Mouse (Mus musculus) mouse embryonic stem cell (cell line): ENCODE results near the gene Tango2.

Source experiments
- in situ Hi-C, 2 experiments: fragments of 300-500 bp; cut with MboI; formaldehyde crosslinking; loops; 1 replicate in 1 of 2; 3 replicates in 1 of 2; pipeline ENCODE4 v1.14.3; 2019 to 2020; ENCODE audit warnings: low sequenced_read_pairs in 2 of 2, low pct_unique_long_range_greater_than_20kb in 1 of 2, mixed read lengths in 1 of 2; ENCODE audit not compliant: unreplicated experiment in 1 of 2

Tango2 gene

DNA sequence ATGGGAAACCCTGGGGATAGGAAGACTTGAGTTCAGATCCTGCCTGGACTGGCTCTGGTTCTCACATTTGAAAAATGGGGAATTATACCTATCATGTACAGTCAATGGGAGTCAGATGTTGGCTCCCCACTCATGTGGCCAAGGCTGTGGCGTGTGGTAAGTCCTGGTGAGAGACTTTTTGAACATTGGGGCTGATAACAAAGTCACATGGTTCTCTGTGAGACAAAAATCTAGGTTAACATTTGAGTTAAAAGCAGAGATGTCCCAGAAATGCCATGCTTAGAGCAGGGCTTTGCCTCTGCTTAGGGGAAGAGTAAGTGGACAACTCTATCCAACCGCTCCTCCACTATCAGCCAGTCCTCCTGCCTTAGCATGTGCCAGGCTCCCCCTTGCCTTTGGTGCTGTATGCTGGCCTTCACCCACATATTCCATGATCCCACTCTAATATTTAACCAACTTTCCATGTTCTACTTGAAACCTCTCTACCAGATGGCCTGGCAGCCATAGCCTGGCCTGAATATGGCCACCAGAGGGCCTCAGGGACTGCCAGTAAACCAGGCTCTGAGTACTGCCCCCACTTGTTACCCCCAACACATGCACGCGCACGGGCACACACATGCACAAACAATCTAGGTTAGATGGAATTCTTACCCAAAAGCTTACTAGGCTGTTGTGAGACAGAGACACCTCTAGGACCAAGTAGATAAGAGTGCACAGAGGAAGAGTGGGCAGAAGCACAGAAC is 3.6 kb upstream of the Tango2 start:
- in situ Hi-C loops: loop anchor here in 1 of 2 experiments (5.0 kb wide), 2 partner anchors 36 to 71 kb away; no protein-coding TSS in a partner anchor

- in situ Hi-C loops: loop anchor here in 1 of 2 experiments (5.0 kb wide), 2 partner anchors 37 to 72 kb away; no protein-coding TSS in a partner anchor
Observed at GRCm38 (mm10) chr16:18349761-18350325, 1.9 kb upstream of the Tango2 start.

DNA sequence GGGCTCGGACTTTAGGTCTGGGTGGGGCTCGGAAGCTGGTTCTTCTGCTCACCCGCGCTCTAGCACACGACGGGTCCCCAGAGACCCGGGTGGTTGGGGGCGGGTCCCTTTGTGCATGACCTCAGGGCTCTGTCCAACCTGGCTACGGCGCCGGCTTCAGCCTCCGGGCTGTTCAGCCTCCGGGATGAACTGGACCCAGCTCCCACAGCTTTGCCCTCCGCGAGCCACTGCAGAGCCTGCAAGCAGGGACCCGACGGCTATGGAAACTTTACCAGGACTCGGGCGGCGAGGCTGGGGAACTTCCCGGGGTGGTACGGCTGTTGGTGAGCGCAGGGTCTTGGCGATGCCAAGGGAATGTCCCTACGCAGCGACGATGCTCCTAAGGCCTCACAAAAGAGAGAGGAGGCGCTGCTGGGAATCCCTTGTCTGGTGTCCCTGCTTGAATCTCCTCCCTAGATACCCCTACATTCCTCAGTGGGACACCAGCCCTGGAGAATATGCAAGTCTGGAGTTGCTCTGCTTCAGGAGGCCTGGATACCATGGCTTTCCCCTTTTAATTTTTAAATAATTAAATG is 785 bp upstream of the Tango2 start:
- in situ Hi-C loops: no loop called here

GRCm38 (mm10) chr16:18345243-18345642 is 2.7 kb downstream of the Tango2 start:
- in situ Hi-C loops: no loop called here

DNA sequence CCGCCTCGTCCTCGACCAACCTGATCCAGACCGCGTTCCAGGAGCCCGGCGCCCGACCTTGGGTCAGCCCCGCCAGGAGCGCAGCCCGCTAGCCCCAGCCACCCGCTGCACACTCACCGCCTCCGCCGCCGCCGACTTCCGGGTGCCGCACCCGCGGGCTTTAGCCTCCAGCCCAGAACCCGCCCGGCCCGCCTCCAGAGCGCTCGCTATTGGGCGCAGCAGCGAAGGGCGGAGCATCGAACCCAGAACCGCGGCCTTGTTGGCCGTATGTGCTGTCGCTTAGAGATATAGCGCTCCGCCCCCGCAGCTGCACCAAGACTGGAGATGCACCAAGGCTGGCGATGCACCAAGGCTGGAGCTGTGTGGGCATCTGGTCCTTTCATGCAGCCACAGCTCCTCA is 4.1 kb downstream of the Tango2 start:
- in situ Hi-C loops: no loop called here

GRCm38 (mm10) chr16:18342650-18343570 is 5.0 kb downstream of the Tango2 start:
- in situ Hi-C loops: no loop called here

- in situ Hi-C loops: no loop called here
Observed at GRCm38 (mm10) chr16:18342076-18342475, 5.8 kb downstream of the Tango2 start.

DNA sequence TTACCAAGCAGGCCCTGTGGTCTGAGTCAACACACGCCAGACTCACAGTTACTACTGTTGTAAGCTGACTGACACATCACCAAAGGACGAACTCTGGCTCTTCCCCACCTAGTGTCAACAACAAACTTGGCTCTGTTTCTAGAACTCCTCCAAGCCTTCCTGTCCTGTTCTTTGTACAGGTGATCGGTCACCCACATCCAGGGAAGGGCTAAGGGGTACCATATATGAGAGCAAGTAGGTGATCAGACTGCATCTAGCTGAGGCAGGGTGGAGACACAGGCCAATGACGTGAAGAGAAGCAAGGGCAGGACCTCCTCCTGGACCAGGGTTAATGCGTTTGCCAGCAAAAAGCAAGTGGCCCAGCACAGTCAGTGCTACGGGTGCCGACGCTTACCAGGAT is 6.3 kb downstream of the Tango2 start:
- in situ Hi-C loops: no loop called here

GRCm38 (mm10) chr16:18339866-18340265 is 8.0 kb downstream of the Tango2 start:
- in situ Hi-C loops: no loop called here

GRCm38 (mm10) chr16:18337261-18337660 is 10.6 kb downstream of the Tango2 start:
- in situ Hi-C loops: no loop called here

GRCm38 (mm10) chr16:18335981-18336380 is 11.9 kb downstream of the Tango2 start:
- in situ Hi-C loops: no loop called here

DNA sequence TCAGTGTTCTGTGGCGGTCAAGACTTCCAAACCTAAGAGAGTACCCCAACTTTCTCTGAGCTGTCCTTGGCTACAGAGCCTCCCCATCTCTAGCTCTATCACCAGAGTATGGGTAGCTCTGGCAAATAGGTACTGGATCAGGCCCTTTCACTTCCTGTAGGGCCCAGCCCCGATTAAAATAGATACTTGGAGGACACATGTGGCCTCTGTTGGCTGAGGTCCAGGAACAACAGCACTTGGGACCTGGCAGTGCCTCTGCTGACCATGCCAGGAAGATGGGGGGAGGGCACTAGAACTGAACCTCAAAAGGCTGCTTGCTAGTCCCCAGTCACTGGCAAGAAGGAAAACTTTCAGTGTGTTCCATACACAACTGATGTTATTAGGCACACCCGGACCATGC is 13.9 kb downstream of the Tango2 start:
- in situ Hi-C loops: no loop called here

GRCm38 (mm10) chr16:18328524-18328923 is 19.4 kb downstream of the Tango2 start:
- in situ Hi-C loops: no loop called here

DNA sequence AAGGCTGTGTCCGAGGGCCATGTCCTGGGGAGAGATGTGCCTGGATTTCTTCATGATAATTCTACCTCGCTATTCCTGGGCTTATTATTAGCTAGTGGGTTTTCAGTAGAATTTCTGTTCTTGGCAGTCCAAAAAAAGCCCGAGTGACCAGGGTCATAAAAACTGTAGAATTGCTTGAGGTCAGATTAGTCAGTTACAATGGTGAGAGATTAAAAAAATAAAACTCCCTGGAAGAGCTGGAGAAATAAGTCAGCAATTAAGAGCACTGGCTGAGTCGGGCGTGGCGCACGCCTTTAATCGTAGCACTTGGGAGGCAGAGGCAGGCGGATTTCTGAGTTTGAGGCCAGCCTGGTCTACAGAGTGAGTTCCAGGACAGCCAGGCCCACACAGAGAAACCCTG is 20.0 kb downstream of the Tango2 start:
- in situ Hi-C loops: no loop called here

DNA sequence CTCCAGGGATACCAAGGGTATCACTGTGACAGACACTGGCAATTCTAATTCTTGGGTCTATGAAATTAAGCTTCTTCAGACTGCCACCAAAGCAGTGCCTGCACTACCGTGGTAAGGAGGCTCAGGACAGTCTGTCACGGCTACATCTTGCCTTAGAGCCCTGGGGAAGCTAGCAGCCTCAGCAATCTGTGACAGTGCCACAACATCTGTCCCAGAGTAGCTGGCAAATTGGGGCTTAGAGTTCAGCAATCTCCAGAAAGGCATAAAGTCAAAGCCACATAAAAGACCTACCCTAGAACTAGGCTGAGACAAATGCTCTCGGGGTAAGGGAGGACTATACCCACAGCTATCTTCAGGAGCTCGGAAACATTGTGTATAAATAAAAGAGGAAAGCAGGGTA is 22.2 kb downstream of the Tango2 start:
- in situ Hi-C loops: no loop called here

DNA sequence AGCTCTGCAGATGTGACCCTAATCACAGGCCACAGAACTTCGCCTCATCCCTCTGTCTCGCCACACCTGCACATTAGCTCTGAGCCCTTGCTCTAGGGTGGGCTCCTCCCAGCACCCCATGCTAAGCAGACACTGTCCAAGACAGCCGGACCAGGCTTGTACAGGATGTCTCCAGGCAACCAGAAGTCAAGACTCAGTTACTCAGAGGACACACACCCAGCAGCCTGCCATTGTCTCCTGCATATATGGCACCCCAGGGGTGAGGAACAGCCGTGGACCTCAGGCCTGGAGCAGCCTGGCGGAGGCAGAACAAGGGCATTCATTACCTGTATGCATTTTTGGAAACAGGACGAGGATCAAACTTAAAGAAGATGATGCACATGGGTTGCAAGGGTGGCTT is 23.9 kb downstream of the Tango2 start:
- in situ Hi-C loops: no loop called here

DNA sequence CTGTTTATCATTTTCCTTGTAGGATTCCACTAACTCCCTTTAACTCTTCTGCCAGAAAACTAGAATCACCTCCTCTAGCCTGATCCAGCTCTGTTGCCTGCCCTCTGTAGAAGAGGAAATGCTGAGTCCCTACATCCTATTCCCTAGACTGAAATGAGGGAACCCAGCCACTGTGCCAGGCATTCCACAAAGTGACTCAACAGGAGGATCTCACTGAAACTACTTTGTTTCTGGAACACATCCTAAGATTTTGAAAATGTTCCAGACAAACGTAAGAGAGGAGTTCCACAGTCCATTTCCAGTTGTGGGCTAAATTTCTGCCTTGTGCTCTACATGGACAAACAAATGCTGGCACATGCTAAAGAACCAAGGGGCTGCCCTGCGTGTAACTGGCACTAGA is 24.4 kb downstream of the Tango2 start:
- in situ Hi-C loops: no loop called here

DNA sequence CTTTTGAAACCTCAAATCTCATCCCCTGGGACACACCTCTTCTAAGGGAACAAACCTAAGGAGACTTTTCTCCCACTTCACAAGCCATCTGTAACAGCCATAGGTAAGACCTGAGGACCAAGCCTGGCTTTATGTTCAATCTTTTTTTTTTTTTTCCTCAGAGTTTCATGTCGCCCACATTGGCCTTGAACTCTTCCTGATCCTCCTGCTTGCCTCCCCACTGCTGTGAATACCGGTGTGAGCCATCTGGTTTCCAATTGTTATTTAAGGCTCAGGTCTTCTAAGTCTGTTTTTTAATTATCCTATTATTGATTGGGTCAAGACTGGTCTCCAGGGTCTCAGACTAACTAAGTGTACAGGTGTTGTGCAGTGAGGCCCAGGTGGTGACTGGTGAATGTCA is 26.5 kb downstream of the Tango2 start:
- in situ Hi-C loops: no loop called here

GRCm38 (mm10) chr16:18318992-18319391 is 28.9 kb downstream of the Tango2 start:
- in situ Hi-C loops: no loop called here
